Mouse (Mus musculus) liver, adult 2 months (tissue): ENCODE data around the gene Pfn3. TPM values are rescaled to one million over a fixed set of nuclear protein-coding genes. Genes with fewer than 3 reads are reported as not detected.

ENCODE experiments used
- DNase-seq: peaks from one replicate; pipeline ENCODE4 v3.0.0-alpha.2; 2011; ENCODE audit warnings: low read depth, low spot score; ENCODE audit errors: extremely low read depth
- H3K27ac ChIP-seq: fragments of 200-500 bp; replicated peaks from 2 replicates; pipeline ENCODE4 v1.5.1; 2012; ENCODE audit warnings: low read depth, mild to moderate bottlenecking, control low read depth, inconsistent platforms, low read length; ENCODE audit not compliant: insufficient read depth
- H3K27me3 ChIP-seq: fragments of 200-500 bp; 2 replicates; pipeline ENCODE4 v1.6.1; 2012; ENCODE audit warnings: mild to moderate bottlenecking, moderate library complexity, low read length, inconsistent platforms; ENCODE audit not compliant: control insufficient read depth, insufficient read depth
- H3K36me3 ChIP-seq: fragments of 200-500 bp; 2 replicates; pipeline ENCODE4 v1.6.1; 2012; ENCODE audit warnings: low read length, inconsistent platforms; ENCODE audit not compliant: control insufficient read depth, insufficient read depth
- H3K4me1 ChIP-seq: fragments of 200-500 bp; 2 replicates; pipeline ENCODE4 v1.6.1; 2011; ENCODE audit warnings: low read length; ENCODE audit not compliant: control insufficient read depth, insufficient read depth
- H3K4me3 ChIP-seq: fragments of 200-500 bp; 2 replicates; pipeline ENCODE4 v1.5.1; 2011; ENCODE audit warnings: low read depth, mild to moderate bottlenecking, control low read depth, low read length, moderate library complexity; ENCODE audit not compliant: insufficient read depth
- H3K79me2 ChIP-seq: fragments of 200-500 bp; 2 replicates; pipeline ENCODE4 v1.6.1; 2012; ENCODE audit warnings: inconsistent platforms, mild to moderate bottlenecking, low read length, moderate library complexity; ENCODE audit not compliant: control insufficient read depth, insufficient read depth
- H3K9ac ChIP-seq: fragments of 200-500 bp; 2 replicates; pipeline ENCODE4 v1.6.1; 2012; ENCODE audit warnings: low read depth, mild to moderate bottlenecking, control low read depth, inconsistent platforms, low read length
- CTCF ChIP-seq: fragments of 200-500 bp; IDR thresholded peaks from 2 replicates; pipeline ENCODE4 v1.5.1; 2011; ENCODE audit warnings: low read depth, low read length, control low read depth
- POLR2A ChIP-seq: fragments of 200-500 bp; IDR thresholded peaks from 2 replicates; pipeline ENCODE4 v1.6.1; 2011; ENCODE audit warnings: low read length, control low read depth; ENCODE audit not compliant: insufficient read depth; ENCODE audit errors: extremely low read depth
- WGBS: fragments of 180-500 bp; shearing (Covaris S2); methylation state at CpG from one replicate; pipeline ENCODE4 v1.1.7; 2018; 5-methylcytosine and 5-hydroxymethylcytosine counted together
- polyA plus RNA-seq: library from polyadenylated mRNA; depleted of rRNA; stranded (reverse); fragments of >200 nt; gene quantifications from 2 replicates; pipeline ENCODE4 v1.2.3, GENCODE M21; 2012
- total RNA-seq: library from RNA; depleted of rRNA; stranded (reverse); fragments of >200 nt; gene quantifications from 2 replicates; pipeline ENCODE4 v1.2.3, GENCODE M21; 2014

Gene Pfn3
- total and polyA plus RNA-seq, 2 experiments: not detected

DNA sequence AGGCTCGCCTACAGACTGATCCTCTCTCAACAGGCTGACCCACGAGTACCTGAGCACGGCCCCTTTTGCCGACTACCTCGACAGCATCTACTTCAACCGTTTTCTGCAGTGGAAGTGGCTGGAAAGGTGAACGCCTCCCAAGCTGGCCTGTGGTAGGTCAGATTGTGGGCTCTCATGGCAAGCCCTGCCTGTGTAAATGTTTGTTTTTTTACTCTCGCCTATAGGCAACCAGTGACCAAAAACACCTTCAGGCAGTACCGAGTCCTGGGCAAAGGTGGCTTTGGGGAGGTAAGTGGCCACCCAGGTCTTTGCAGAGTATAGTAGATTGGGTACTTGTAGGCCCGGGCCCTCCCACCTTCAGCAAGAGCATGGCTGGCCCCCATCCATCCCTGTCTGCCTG, 36.3 kb upstream of the Pfn3 start:
- no peaks in the 10 kb centered on the region for H3K27me3 ChIP-seq
- peaks cover 4% of the 10 kb centered on the region; the same call in 1 of the 2 replicates for H3K79me2 ChIP-seq
- TF ChIP-seq CTCF (no peak), POLR2A (no peak)
- DNase-seq: no peak
- peaks cover 9% of the 10 kb centered on the region for H3K4me1 ChIP-seq
- no peak overlapping the region for H3K9ac ChIP-seq
- no peak overlapping the region for H3K27ac ChIP-seq
- no peak overlapping the region for H3K4me3 ChIP-seq
- peaks cover 2% of the 10 kb centered on the region; the same call in 1 of the 2 replicates for H3K36me3 ChIP-seq
- 79% methylated on average over 10 of the region's 10 CpGs for WGBS

DNA sequence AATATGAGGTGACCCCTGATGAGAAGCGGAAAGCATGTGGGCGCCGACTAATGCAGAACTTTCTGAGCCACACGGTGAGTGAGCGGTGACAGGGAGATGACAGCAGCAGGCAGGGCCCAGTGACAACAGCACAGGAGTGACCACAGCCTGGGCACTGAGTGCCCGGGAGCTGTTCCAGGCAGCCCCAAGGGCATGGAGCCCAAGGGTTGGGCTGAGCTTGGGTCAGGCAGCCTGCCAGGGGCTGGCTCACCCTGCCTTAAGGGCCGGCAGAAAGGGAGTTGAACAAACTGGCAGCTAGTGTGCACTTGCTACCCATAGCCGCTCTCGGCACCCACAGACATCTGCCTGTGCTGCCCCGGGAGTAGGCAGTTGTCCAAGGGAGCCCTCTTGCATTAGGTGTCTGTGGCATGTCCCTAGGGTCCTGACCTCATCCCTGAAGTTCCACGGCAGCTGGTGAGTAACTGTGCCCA, 35.5 kb upstream of the Pfn3 start:
- H3K27ac ChIP-seq: no peak overlapping the region
- no peaks in the 10 kb centered on the region for H3K27me3 ChIP-seq
- H3K4me1 ChIP-seq: peaks cover 15% of the 10 kb centered on the region
- peak; percentile 86 for DNase-seq
- H3K36me3 ChIP-seq: peaks cover 2% of the 10 kb centered on the region; the same call in 1 of the 2 replicates
- 26% methylated on average over 11 of the region's 11 CpGs for WGBS
- H3K4me3 ChIP-seq: no peak overlapping the region
- no peak overlapping the region for H3K9ac ChIP-seq
- H3K79me2 ChIP-seq: peaks cover 8% of the 10 kb centered on the region; the same call in 1 of the 2 replicates
- TF ChIP-seq POLR2A: no peak
- TF ChIP-seq CTCF: no peak

DNA sequence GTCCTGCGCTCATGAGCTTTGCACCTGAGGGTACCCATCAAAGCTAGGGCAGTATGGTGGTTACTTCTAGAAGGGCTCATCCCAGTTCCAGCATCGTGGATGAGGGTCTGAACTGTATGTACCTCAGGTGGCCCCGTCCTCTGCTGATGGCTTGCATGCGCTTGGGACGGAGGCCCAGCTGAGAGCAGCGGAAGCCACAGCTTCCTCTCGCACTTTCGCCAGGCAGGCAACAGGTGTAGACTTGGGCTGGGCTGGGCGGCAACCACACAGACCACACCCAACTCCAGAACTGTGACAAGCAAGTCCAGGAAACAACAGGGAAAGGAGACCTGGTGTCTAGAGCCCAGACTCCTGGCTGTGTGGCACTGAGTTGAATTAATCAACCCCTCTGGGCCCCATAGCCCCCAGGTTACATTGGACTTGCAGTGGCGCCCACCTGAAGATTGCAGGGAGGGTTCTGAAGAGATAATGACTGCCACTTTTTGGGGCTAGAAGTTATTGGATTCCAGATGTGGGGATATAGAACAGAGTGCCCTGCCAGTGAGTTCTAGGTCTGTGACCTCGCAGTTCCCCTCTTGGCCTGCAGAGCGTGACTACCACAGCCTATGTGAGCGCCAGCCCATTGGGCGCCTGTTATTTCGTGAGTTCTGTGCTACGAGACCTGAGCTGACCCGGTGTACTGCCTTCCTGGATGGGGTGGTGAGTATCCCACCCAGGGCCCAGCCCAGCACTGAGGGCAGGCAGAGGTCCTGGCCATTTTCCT, 34.8 kb upstream of the Pfn3 start:
- WGBS: 75% methylated on average over 17 of the region's 17 CpGs
- Histone ChIP-seq H3K27ac (no peak overlapping the region), H3K79me2 (peaks cover 8% of the 10 kb centered on the region; the same call in 1 of the 2 replicates), H3K4me1 (peaks cover 15% of the 10 kb centered on the region), H3K36me3 (peaks cover 2% of the 10 kb centered on the region; the same call in 1 of the 2 replicates), H3K4me3 (no peak overlapping the region), H3K9ac (no peak overlapping the region), H3K27me3 (no peaks in the 10 kb centered on the region)
- DNase-seq: peak; percentile 39
- TF ChIP-seq CTCF: peak; percentile 41; the same call in 1 of the 2 replicates
- no peak for TF ChIP-seq POLR2A

DNA sequence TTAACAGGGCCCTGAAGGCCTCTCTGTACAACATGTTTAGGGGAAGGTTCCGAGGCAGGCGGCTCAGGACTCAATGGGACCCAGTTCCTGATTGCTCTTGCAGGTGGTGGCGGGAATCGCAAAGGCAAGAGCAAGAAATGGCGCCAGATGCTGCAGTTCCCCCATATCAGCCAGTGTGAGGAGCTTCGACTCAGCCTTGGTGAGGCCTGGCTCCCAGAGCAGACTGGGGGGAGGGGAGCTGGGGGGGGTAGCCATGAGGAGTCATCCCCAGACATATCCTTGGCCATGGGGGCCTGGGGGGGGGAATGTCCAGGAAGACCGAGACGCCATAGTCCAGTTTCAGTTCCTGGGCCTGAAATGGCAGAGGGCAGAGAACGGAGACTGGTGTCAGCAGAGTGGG, 34.2 kb upstream of the Pfn3 start:
- Histone ChIP-seq H3K27ac (no peak overlapping the region), H3K4me3 (no peak overlapping the region), H3K27me3 (no peaks in the 10 kb centered on the region), H3K4me1 (peaks cover 15% of the 10 kb centered on the region), H3K79me2 (peaks cover 8% of the 10 kb centered on the region; the same call in 1 of the 2 replicates), H3K9ac (no peak overlapping the region), H3K36me3 (peaks cover 2% of the 10 kb centered on the region; the same call in 1 of the 2 replicates)
- DNase-seq: no peak
- 95% methylated on average over 9 of the region's 9 CpGs for whole genome bisulfite sequencing
- TF ChIP-seq CTCF: no peak
- no peak for TF ChIP-seq POLR2A

DNA sequence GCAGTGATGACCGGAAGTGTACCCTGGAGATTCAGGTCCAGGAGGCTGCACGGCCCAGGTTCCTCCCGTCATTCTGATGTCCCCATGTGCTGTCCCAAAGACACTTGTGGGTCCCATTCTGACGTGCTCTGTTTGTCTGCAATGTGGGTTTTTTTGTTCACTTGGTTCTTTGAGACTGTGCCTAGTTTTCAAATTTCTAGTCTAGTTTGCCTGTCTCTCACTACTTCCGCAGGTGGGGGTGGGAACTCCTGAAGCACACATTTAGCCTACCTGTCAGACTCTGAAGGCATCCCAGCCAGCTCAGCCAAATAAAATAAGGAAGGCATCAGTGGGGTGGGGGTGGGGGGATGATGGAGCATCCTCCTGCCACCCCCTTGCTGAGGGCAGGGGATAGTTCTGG, 33.1 kb upstream of the Pfn3 start:
- no peak overlapping the region for H3K9ac ChIP-seq
- peaks cover 2% of the 10 kb centered on the region; the same call in 1 of the 2 replicates for H3K36me3 ChIP-seq
- H3K4me3 ChIP-seq: no peak overlapping the region
- 89% methylated on average over 5 of the region's 5 CpGs for WGBS
- TF ChIP-seq CTCF (no peak), POLR2A (no peak)
- H3K4me1 ChIP-seq: peaks cover 15% of the 10 kb centered on the region
- peaks cover 8% of the 10 kb centered on the region; the same call in 1 of the 2 replicates for H3K79me2 ChIP-seq
- no peak for DNase-seq
- no peaks in the 10 kb centered on the region for H3K27me3 ChIP-seq
- no peak overlapping the region for H3K27ac ChIP-seq

DNA sequence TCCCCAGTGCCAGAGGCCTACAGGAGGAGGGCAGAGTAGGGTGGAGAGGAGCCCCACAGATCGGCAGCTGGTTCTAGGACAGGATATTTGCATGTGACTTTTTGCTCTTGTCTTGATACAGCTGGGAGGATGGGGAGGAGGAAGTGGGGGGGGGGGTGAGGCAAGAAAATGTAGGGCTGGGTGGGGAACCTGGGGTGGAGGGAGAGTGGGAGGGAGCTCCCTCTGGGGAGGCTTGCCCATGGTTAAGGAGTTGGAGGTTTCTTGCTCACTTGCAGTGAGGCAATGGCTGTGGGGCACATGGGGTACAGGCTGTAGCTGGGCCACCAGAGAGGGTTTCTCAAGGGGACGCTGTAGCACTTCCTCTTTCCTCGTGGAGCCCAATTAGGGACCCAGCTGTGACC, 32.5 kb upstream of the Pfn3 start:
- Histone ChIP-seq H3K4me3 (no peak overlapping the region), H3K9ac (no peak overlapping the region), H3K27ac (no peak overlapping the region), H3K36me3 (peaks cover 2% of the 10 kb centered on the region; the same call in 1 of the 2 replicates), H3K79me2 (peaks cover 8% of the 10 kb centered on the region; the same call in 1 of the 2 replicates), H3K27me3 (no peaks in the 10 kb centered on the region), H3K4me1 (peaks cover 15% of the 10 kb centered on the region)
- DNase-seq: no peak
- 58% methylated on average over 3 of the region's 3 CpGs for WGBS
- TF ChIP-seq CTCF (no peak), POLR2A (no peak)
